Mouse (Mus musculus): ENCODE results near the gene Kazn. TPM values are rescaled to one million over a fixed set of nuclear protein-coding genes. Genes with fewer than 3 reads are reported as not detected.
A peak's percentile ranks its signal among the peaks of the same experiment; 100 is the strongest.

Kazn gene
- total and polyA plus RNA-seq, 2 experiments from 2014 or later = 20.9 to 78.3 TPM

GRCm38 (mm10) chr4:142242750-142243383 lies 3.7 kb upstream of the Kazn start:
- Histone ChIP-seq H3K4me3 (ENCODE audit: low read length) (no peak overlapping the region), H3K4me1 (ENCODE audit: insufficient read depth, low read length) (peaks cover 9% of the 10 kb centered on the region), H3K9ac (replicated peaks; ENCODE audit: low read length) (no peak overlapping the region), H3K27me3 (ENCODE audit: insufficient read depth, low read length) (no peaks in the 10 kb centered on the region), H3K9me3 (ENCODE audit: low read length) (no peaks in the 10 kb centered on the region), H3K4me2 (ENCODE audit: low read depth, low read length) (no peak overlapping the region), H3K27ac (no peak overlapping the region), H3K36me3 (ENCODE audit: insufficient read depth, low read length) (no peaks in the 10 kb centered on the region)
- WGBS = 90% methylated on average over 6 of the region's 6 CpGs
- TF ChIP-seq CTCF (IDR thresholded peaks at IDR 0.05; ENCODE audit: low read depth) = no peak
- ATAC-seq = no peak
- no peak for DNase-seq (ENCODE audit: low spot score)

DNA sequence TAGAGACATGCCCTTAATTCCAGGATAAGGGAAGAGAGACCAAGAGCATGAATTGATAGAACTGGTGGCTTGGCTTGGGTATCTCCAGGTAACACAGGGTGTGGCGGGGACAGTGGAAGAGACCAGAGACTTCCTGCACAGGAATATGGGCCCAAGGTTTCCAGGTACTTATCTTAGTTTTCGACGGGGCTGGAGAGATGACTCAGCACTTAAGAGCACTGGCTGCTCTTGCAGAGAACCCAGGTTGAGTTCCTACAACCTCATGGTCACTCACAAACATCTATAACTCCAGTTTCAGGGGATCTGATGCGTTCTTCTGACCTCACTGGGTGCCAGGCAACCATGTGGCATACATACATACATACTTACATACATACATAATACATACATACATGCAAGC lies 3.0 kb upstream of the Kazn start:
- Histone ChIP-seq H3K4me2 (ENCODE audit: low read depth, low read length) (no peak overlapping the region), H3K27me3 (ENCODE audit: insufficient read depth, low read length) (no peaks in the 10 kb centered on the region), H3K9ac (replicated peaks; ENCODE audit: low read length) (no peak overlapping the region), H3K9me3 (ENCODE audit: low read length) (no peaks in the 10 kb centered on the region), H3K36me3 (ENCODE audit: insufficient read depth, low read length) (no peaks in the 10 kb centered on the region), H3K4me3 (ENCODE audit: low read length) (no peak overlapping the region), H3K27ac (no peak overlapping the region), H3K4me1 (ENCODE audit: insufficient read depth, low read length) (peaks cover 9% of the 10 kb centered on the region)
- TF ChIP-seq CTCF (IDR thresholded peaks at IDR 0.05; ENCODE audit: low read depth) = no peak
- DNase-seq (ENCODE audit: low spot score) (no peak), ATAC-seq (no peak)
- 89% methylated on average over 4 of the region's 4 CpGs for WGBS

- Histone ChIP-seq H3K27me3 (ENCODE audit: insufficient read depth, low read length) (no peaks in the 10 kb centered on the region), H3K9me3 (ENCODE audit: low read length) (no peaks in the 10 kb centered on the region), H3K4me3 (ENCODE audit: low read length) (no peak overlapping the region), H3K36me3 (ENCODE audit: insufficient read depth, low read length) (no peaks in the 10 kb centered on the region), H3K4me1 (ENCODE audit: insufficient read depth, low read length) (peaks cover 9% of the 10 kb centered on the region), H3K4me2 (ENCODE audit: low read depth, low read length) (no peak overlapping the region), H3K9ac (replicated peaks; ENCODE audit: low read length) (no peak overlapping the region), H3K27ac (no peak overlapping the region)
- 65% methylated on average over 5 of the region's 5 CpGs for WGBS
- no peak for TF ChIP-seq CTCF (IDR thresholded peaks at IDR 0.05; ENCODE audit: low read depth)
- no peak for ATAC-seq
- DNase-seq (ENCODE audit: low spot score) = no peak
These were observed 1.7 kb upstream of the Kazn start for GRCm38 (mm10) chr4:142240874-142241273.

GRCm38 (mm10) chr4:142238486-142239239 lies 538 bp downstream of the Kazn start:
- H3K36me3 ChIP-seq (ENCODE audit: insufficient read depth, low read length) = no peaks in the 10 kb centered on the region
- WGBS = 2% methylated on average over 64 of the region's 69 CpGs
- peak overlapping the region; percentile 63 for H3K4me3 ChIP-seq (ENCODE audit: low read length)
- no peaks in the 10 kb centered on the region for H3K9me3 ChIP-seq (ENCODE audit: low read length)
- DNase-seq (ENCODE audit: low spot score) = peak; percentile 57
- peak; percentile 61 for ATAC-seq
- peak overlapping the region; percentile 96 for H3K4me2 ChIP-seq (ENCODE audit: low read depth, low read length)
- no peaks in the 10 kb centered on the region for H3K27me3 ChIP-seq (ENCODE audit: insufficient read depth, low read length)
- no peak for TF ChIP-seq CTCF (IDR thresholded peaks at IDR 0.05; ENCODE audit: low read depth)
- peaks cover 9% of the 10 kb centered on the region for H3K4me1 ChIP-seq (ENCODE audit: insufficient read depth, low read length)
- H3K27ac ChIP-seq = peak overlapping the region; percentile 43; the same call in 1 of the 2 replicates
- peak overlapping the region; percentile 72 for H3K9ac ChIP-seq (replicated peaks; ENCODE audit: low read length)

GRCm38 (mm10) chr4:142238041-142238440 lies 1.2 kb downstream of the Kazn start:
- TF ChIP-seq CTCF (IDR thresholded peaks at IDR 0.05; ENCODE audit: low read depth) = no peak
- WGBS = 26% methylated on average over 14 of the region's 14 CpGs
- H3K27ac ChIP-seq = no peak overlapping the region
- peak overlapping the region; percentile 63 for H3K4me3 ChIP-seq (ENCODE audit: low read length)
- peak; percentile 25 for DNase-seq (ENCODE audit: low spot score)
- H3K9ac ChIP-seq (replicated peaks; ENCODE audit: low read length) = peak overlapping the region; percentile 72; the same call in 1 of the 2 replicates
- H3K9me3 ChIP-seq (ENCODE audit: low read length) = no peaks in the 10 kb centered on the region
- H3K36me3 ChIP-seq (ENCODE audit: insufficient read depth, low read length) = no peaks in the 10 kb centered on the region
- peaks cover 9% of the 10 kb centered on the region for H3K4me1 ChIP-seq (ENCODE audit: insufficient read depth, low read length)
- peak overlapping the region; percentile 96 for H3K4me2 ChIP-seq (ENCODE audit: low read depth, low read length)
- ATAC-seq = no peak; the same call in 1 of the 2 replicates
- no peaks in the 10 kb centered on the region for H3K27me3 ChIP-seq (ENCODE audit: insufficient read depth, low read length)

DNA sequence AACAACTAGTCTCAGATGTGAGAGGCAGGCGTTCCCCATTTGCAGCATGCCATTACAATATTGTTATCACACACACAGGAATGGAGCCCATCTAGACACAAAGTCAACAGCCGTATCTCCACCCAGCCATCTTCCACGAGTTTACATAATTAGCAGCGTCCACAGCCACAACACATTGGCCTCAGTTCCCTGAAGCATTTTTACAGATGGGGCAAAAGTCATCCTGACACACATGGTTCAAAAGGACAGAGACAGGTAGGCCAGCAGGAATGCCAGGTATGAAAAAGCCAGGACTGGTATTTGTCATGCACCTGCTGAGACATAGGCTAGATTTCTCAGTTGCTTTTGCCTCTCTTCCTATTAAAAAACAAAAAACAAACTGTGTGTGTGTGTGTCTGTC lies 2.5 kb downstream of the Kazn start:
- no peak overlapping the region for H3K9ac ChIP-seq (replicated peaks; ENCODE audit: low read length)
- H3K27me3 ChIP-seq (ENCODE audit: insufficient read depth, low read length) = no peaks in the 10 kb centered on the region
- H3K4me2 ChIP-seq (ENCODE audit: low read depth, low read length) = no peak overlapping the region
- DNase-seq (ENCODE audit: low spot score) (no peak), ATAC-seq (no peak)
- 80% methylated on average over 4 of the region's 4 CpGs for WGBS
- H3K4me1 ChIP-seq (ENCODE audit: insufficient read depth, low read length) = peaks cover 9% of the 10 kb centered on the region
- H3K4me3 ChIP-seq (ENCODE audit: low read length) = no peak overlapping the region
- no peak overlapping the region for H3K27ac ChIP-seq
- no peaks in the 10 kb centered on the region for H3K9me3 ChIP-seq (ENCODE audit: low read length)
- H3K36me3 ChIP-seq (ENCODE audit: insufficient read depth, low read length) = no peaks in the 10 kb centered on the region
- no peak for TF ChIP-seq CTCF (IDR thresholded peaks at IDR 0.05; ENCODE audit: low read depth)

DNA sequence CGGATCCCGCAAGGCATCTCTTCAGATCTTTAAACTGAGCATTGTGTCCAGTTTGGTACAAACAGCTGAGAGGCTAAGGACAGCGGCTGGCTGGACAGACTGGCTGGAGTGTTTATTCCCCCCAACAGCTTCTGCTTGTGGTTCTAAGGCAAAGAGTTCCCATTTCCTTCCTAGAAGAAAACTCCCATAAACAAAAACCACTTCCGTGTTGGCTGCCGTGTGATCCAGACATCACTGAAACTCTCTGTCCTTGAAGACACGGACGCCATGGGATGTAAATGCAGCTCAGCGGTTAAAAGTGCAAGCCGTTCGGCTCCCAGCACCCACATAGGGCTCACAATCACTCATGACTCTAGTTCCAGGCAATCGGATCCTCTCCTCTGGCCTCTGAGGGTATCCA lies 3.8 kb downstream of the Kazn start:
- Histone ChIP-seq H3K4me3 (ENCODE audit: low read length) (no peak overlapping the region), H3K4me1 (ENCODE audit: insufficient read depth, low read length) (peaks cover 9% of the 10 kb centered on the region), H3K4me2 (ENCODE audit: low read depth, low read length) (no peak overlapping the region), H3K9ac (replicated peaks; ENCODE audit: low read length) (no peak overlapping the region), H3K27ac (no peak overlapping the region), H3K27me3 (ENCODE audit: insufficient read depth, low read length) (no peaks in the 10 kb centered on the region), H3K36me3 (ENCODE audit: insufficient read depth, low read length) (no peaks in the 10 kb centered on the region), H3K9me3 (ENCODE audit: low read length) (no peaks in the 10 kb centered on the region)
- DNase-seq (ENCODE audit: low spot score) (no peak), ATAC-seq (no peak)
- WGBS = 76% methylated on average over 11 of the region's 11 CpGs
- TF ChIP-seq CTCF (IDR thresholded peaks at IDR 0.05; ENCODE audit: low read depth) = no peak
